Mouse (Mus musculus): Measurements from ENCODE around the gene Atp4b.
"Not testable (repeated sequence)": the region's sequence is repeated elsewhere in the genome, so short reads cannot be mapped to it uniquely, and the experiment has no call there.

Atp4b gene

DNA sequence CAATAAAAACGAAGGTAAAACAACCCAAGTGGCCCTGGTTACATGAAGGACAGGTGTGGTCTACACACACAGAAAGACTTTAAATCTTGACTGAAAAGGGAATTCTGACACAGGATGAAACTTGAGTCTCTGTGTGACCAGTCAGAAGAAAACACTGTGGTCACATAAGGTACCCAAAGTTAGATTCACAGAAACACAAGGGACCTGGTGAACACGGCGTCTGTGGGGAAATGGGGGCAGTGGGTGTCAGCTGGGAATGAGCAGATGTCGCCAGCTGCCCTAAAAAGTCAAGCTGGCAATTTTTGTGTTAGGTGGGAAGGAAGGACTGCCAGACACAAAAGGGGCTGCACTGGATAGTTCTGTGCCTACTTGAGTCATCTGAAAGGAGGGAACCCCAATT is 13.6 kb downstream of the Atp4b start:
- no peak for DNase-seq (ENCODE audit: low spot score in 2 of 2)

DNA sequence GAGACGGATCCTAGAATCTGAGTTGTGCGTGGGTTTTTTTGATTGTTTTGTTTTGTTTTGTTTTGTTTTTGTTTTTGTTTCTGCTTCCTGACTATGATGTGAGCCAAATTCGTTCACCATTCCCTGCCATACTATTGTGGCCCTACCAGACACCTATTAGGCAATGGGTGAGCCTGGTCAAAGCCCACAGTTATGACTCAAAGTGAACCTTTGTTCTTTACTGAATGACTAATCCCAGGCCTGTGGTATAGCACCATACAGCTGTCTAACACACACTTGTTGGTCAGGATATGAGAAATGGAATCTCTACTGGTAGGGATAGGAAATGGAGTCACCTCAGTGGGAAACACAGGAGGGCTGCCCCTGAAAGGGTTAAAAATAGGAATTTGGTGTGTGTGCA is 14.1 kb downstream of the Atp4b start:
- no peak for DNase-seq (ENCODE audit: low spot score in 2 of 2)

- DNase-seq (ENCODE audit: low spot score in 2 of 2): no peak
Observed at GRCm38 (mm10) chr8:13381630-13382029, 15.0 kb downstream of the Atp4b start.

- no peak for DNase-seq (ENCODE audit: low spot score in 2 of 2)
Observed at GRCm38 (mm10) chr8:13373151-13373662, 23.4 kb downstream of the Atp4b start.

GRCm38 (mm10) chr8:13361865-13362264 is 34.8 kb downstream of the Atp4b start:
- peak in 1 of 2 experiments; percentile 54 for DNase-seq (ENCODE audit: low spot score in 2 of 2)

- no peak for DNase-seq (ENCODE audit: low spot score in 2 of 2)
Observed at GRCm38 (mm10) chr8:13360213-13360612, 36.4 kb downstream of the Atp4b start.

GRCm38 (mm10) chr8:13356681-13357080 is 39.9 kb downstream of the Atp4b start:
- no peak for DNase-seq (ENCODE audit: low spot score in 2 of 2)

DNA sequence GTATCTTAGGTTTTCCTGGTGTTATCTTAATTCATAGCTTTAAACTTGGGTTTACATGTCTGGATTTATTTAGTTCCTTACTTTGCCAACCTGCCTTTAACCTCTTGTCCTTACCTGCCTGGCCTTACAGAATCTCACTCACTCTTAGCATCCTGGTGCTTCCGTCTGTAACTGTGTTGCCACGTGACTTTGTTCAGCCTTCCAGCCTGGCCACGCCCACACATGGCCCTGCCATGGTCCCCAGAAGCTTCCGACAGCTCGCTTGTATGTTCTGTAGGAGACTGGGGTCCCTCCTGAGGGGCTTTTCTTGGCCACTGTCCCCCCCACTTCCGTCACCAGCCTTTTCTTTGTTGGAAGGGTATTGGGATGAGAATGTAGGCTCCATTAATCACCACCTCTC is 40.4 kb downstream of the Atp4b start:
- DNase-seq (ENCODE audit: low spot score in 2 of 2): no peak

- DNase-seq (ENCODE audit: low spot score in 2 of 2): no peak
Observed at GRCm38 (mm10) chr8:13353883-13354282, 42.7 kb downstream of the Atp4b start.

DNA sequence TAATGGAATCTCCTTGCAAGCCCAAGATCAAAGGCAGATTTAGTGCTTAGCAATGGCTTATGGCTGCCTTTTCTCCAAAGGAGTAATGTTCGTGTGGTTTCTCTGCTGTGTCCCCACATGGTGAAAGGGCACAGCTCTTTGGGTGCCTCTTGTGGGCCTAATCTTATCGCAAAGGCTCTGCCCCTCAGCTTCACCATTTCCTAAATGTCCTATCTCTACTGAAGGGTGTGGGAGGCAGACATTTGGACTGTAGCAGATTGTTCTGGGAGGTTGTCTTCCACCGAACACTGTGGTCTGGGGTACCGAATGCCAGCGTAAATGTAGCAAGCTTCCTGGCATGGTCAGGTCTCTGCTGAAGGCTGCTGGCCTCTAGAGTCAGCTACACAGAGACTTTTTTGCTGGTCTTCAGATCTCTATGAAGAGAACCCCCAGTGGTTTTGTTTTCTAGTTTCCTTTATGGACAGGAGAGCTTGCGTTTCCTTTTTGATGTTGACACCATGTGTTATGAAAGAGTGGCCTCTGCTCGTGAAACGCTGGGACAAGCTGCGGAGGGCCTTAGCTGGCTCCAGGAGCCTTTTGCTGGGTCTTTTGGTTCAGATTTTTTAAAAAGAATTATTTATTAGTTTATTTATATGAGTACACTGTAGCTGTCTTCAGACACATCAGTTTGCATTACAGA is 43.3 kb downstream of the Atp4b start:
- DNase-seq (ENCODE audit: low spot score in 2 of 2): no peak

- DNase-seq (ENCODE audit: low spot score in 2 of 2): no peak
Observed at GRCm38 (mm10) chr8:13352601-13353000, 44.0 kb downstream of the Atp4b start.

- no peak for DNase-seq (ENCODE audit: low spot score in 2 of 2)
Observed at GRCm38 (mm10) chr8:13351593-13351992, 45.0 kb downstream of the Atp4b start.

DNA sequence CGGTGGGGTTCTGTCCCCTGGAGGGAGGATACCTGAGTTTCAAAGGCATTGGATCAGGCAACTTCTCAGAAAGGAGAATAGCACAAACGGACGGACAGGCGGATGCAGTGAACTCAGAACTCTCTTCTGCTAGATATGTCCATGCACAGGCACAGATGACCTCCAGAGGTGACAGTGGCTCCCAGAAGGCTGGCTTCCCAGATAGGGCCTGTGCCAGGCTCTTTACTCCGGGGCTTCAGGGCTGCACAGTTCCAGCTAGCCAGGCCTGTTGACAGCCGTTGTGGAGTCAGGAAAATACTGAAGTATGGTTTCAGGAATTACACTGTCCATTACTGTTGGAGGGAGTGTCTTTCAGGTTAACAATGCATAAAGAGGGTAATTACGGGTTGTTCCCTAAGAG is 46.6 kb downstream of the Atp4b start:
- no peak for DNase-seq (ENCODE audit: low spot score in 2 of 2)

- no peak for DNase-seq (ENCODE audit: low spot score in 2 of 2)
Observed at GRCm38 (mm10) chr8:13343134-13343533, 53.5 kb downstream of the Atp4b start.

- no peak for DNase-seq (ENCODE audit: low spot score in 2 of 2)
Observed at GRCm38 (mm10) chr8:13342340-13342739, 54.3 kb downstream of the Atp4b start.

DNA sequence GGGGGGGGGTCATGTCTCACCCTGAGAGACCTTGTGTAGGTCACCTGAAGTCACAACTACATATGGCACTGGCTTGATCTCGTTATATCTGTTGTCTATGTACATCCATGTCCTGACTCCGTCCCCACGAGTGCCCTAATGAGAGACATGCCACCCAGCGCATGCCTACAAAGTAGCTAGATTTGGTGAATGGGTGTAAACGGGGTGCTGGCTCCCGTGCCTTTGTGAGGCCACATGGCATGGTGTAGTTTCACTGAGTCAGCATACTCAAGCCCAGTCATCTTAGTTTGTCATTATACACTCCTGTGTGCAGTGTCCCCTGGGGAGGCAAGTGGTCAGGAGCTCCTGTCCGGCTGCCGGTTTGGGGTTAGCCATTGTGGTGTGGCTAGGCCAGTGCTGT is 56.0 kb downstream of the Atp4b start:
- no peak for DNase-seq (ENCODE audit: low spot score in 2 of 2)

GRCm38 (mm10) chr8:13339646-13339990 is 57.0 kb downstream of the Atp4b start:
- no peak for DNase-seq (ENCODE audit: low spot score in 2 of 2)

GRCm38 (mm10) chr8:13338901-13339645 is 57.6 kb downstream of the Atp4b start:
- DNase-seq (ENCODE audit: low spot score in 2 of 2): peak; percentile 54 to 61

DNA sequence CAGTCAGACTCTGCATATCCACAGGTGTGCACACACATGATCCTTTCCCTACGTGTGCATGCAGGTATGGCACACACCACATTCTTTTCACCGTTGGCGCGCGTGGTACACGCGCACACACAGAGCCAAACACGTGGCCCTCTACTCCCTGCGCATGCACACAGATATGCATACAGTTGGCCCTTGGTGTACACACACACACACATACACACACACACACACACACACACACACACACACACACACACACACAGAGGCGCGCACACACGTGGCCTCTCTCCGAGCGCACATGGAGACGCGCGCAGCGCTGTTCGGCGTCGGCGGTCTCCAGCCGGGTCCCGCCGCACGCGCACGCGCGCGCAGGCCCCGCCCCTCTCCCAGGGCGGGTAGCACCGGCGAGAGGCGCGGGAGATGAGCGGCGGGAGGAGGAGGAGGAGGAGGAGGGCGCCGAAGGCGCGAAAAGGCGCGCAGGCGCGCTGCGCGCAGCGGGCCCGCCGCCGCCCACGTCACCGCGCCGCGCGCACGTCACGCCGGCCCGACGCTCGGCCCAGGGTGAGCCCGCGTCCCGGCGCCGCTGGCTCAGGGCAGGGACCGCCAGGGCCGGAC is 58.3 kb downstream of the Atp4b start, which contains the start of gene Tfdp1:
Gene Tfdp1 (plus strand): TSS at position 497 of the 606 bp plus-strand sequence.
- DNase-seq (ENCODE audit: low spot score in 2 of 2): peak; percentile 67 to 90

DNA sequence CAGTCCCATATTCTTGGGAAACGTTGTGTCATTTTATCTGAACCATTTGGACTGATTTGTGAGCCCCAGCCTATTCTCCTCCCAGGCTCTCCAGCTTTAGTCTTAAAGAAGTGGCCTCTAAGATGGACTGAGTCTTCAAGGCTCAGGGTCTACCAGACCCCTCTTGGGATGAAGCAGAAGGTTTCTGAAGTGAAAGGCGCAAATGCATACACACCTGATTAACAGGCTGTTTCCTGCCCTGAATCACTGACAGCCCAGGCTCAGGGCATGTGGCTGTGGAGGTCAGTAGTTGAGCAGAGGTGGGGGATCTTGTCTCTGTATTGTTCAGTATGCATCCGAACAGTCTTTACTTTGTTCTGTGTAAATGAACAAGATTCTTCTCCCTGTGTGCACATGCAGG is 58.9 kb downstream of the Atp4b start:
- no peak for DNase-seq (ENCODE audit: low spot score in 2 of 2)

GRCm38 (mm10) chr8:13337245-13337644 is 59.4 kb downstream of the Atp4b start:
- DNase-seq (ENCODE audit: low spot score in 2 of 2): not testable (repeated sequence)

Data from spleen, postnatal 10 days (tissue).